Mouse (Mus musculus): ENCODE results near the gene Ddi2.

- TF ChIP-seq POLR2A (IDR thresholded peaks at IDR 0.05; ENCODE audit: insufficient read depth, low read depth, low read length), result no peak
- TF ChIP-seq CTCF (IDR thresholded peaks at IDR 0.05), result no peak
- no peak for TF ChIP-seq EP300 (IDR thresholded peaks at IDR 0.05; ENCODE audit: insufficient read depth, low read depth, low read length)
Measured at GRCm38 (mm10) chr4:141649244-141649643, 74.0 kb downstream of the Ddi2 start.
